Mouse (Mus musculus): Measurements from ENCODE around the gene Wdfy1.

Gene Wdfy1

DNA sequence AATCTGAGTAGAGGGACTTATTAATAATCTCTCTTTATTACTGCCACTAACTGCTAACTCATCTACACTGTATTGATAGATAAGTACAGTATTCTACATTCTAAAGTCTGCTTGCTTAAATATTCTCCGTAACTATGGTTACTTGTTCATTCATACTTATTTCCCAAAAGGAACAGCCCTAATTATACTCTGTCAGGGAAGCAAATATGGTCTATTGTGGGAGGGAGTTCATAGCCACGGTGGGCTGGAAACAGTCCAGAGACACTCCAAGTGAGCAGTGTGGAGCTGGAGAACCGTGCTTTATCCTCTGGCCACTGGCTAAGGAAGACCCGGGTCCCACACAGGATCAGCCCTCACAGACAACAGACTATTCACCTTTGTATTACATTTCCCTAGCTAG, 65.3 kb downstream of the Wdfy1 start:
- DNase-seq, result no peak

- DNase-seq, result no peak
Observed at GRCm38 (mm10) chr1:79710216-79710615, 65.7 kb downstream of the Wdfy1 start.

DNA sequence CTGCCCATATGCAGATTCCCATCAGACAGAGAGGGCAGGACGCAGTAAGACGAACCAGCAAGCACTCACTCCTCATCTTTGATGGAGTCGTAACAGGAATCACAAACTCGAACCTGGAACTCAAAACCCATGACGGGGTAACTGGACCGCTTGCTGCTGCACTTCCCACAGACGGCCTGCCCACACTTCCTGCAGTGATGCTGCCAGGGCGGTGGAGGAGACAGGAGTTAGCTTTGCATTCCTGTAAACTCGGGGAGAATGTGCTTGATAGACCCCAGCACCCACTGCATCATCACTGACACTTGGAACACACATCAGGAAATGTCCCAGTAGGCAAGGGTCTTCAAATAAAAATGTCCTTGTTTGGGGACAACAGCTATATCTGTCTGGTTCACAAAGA, 68.6 kb downstream of the Wdfy1 start:
- no peak for DNase-seq

DNA sequence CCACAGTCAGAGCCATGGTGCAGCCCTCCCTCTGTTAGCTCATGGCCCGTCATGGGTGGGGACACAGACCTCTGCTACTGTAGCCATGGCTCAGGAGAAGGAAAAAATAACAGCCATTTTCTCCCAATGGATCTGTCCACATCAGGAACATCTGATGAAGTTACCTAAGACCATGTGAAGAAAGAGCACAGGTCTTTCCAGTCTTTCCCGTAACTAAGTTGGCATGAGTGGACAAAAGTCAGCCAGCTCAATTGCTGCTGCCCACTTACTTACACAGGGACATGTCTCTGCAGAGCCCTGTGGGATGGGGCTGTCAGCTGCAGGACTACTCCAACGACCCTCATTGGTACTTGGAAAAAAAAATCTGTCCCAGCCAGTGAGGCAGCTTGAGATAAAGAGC, 69.2 kb downstream of the Wdfy1 start:
- no peak for DNase-seq

- DNase-seq, result no peak
Observed at GRCm38 (mm10) chr1:79704672-79705071, 71.3 kb downstream of the Wdfy1 start.

- DNase-seq, result no peak
Observed at GRCm38 (mm10) chr1:79703520-79703919, 72.4 kb downstream of the Wdfy1 start.

GRCm38 (mm10) chr1:79698506-79698905, 77.4 kb downstream of the Wdfy1 start:
- DNase-seq, result no peak

- DNase-seq, result no peak
Observed at GRCm38 (mm10) chr1:79697382-79697781, 78.6 kb downstream of the Wdfy1 start.

DNA sequence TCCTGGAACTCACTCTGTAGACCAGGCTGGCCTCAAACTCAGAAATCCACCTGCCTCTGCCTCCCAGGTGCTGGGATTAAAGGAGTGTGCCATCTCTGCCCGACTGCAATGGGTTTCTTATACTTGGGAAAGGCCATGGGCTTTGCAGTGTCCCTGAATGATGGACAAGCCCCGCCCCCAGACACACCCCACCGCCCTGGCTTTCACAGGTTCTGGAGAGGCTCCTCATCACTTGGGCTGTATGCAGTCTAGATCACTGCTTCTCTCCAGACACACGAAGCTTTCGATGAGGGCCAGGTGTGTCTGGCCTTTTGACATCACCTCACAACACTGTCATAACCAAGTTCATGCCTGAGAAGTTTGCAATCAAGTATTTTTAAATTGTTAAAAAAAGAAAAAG, 79.0 kb downstream of the Wdfy1 start:
- DNase-seq, result no peak

DNA sequence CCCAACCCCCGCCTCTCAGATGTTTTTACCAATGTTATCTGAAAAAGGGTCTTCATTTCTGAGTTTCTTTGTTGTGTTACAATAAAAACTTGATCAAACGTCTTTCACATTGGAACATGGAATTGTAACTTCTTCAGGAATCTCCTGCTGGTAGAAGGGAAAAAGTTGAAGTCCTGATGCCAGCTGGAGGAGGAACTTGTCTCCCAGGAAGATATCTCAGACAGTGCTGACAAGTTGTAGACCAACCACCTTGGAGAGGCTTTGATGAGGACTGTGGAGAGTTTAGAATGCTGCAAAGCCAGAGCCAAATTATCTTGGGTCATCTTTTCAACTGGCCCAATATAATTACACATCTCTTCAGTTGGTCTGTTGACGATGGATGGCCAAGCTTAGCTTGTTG, 83.5 kb downstream of the Wdfy1 start:
- no peak for DNase-seq

DNA sequence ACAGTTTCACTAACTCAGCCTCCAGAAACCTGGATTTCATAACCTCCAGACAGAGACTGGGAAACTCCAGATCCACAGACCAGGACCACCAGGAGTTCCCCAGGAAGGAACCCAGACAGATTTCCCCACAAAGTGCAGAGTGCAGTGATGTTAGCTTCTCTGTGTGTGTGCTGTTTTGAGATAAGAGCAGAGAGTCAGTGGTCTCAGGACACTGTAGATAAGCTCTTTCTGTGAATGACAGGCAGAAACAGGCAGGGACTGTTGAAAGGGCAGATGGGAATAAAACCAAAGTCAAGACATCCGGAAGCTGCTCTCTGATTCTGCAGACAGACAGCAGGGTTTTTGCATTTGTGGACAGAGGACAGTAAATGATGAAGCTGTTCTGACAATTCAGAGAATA, 88.7 kb downstream of the Wdfy1 start:
- no peak for DNase-seq

- DNase-seq, result no peak
Observed at GRCm38 (mm10) chr1:79684027-79684426, 91.9 kb downstream of the Wdfy1 start.

DNA sequence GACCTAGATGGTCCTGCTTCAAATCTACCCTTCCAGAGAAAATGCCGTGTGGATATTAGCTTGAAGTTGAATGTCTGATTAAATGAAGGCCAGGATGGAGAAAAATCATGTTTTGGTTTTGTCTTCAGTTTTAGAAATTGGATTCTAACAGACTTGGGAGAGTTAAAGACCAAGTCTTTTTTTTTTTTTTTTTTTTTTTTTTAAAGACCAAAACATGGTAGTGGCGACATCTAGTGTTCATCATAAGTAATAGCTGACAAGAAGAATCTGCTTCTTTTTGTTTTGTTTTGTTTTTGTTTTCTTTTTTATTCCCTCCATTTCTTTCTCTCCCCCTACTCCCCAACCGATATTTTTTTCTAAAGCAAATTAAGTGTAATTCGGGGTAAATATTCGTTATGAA, 93.0 kb downstream of the Wdfy1 start:
- DNase-seq, result no peak

DNA sequence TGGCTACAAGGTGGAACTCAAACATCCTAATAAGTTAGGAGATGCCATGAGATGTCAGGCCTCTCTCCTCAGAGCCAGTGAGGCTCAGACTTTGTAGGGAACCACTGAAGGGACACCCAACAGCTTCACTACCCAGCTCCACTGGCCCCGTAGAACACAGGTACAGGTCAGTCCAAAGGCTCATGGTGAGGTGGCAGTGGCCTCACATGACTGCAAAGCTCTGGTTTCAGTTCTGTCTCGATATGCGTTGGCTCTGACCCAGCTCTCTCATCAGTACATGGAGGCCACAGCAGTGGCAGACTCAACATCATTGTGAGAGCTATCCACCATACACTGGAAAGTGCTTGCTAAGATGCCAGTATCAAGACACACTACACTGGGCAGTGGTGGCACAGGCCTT, 95.2 kb downstream of the Wdfy1 start:
- DNase-seq, result no peak

DNA sequence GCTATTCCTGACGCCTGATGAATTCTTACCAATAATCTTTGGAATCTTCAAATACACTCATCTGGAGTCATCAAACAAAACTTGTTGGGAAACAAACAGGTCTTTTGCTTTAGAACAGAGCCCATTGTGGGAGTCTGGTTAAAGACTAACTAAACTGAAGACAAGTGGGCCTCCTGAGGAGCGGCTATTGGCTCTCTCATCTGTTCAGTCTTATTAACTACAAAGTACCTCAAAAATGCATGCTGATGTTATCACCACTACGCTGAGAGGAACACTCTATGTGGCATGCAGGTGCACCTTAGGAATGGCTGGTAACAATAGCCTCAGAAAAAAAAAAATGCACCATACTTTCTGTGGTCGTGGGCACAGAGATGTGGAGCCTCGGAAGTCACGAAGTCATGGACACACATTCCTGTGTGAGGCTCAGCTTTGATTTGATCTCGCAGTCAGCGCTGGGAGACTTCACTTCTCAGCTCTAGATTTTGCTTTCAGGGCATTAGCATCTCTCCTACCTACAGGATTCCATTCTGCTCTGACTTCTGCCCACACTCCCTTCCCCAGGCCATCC, 97.7 kb downstream of the Wdfy1 start:
- DNase-seq, result no peak

DNA sequence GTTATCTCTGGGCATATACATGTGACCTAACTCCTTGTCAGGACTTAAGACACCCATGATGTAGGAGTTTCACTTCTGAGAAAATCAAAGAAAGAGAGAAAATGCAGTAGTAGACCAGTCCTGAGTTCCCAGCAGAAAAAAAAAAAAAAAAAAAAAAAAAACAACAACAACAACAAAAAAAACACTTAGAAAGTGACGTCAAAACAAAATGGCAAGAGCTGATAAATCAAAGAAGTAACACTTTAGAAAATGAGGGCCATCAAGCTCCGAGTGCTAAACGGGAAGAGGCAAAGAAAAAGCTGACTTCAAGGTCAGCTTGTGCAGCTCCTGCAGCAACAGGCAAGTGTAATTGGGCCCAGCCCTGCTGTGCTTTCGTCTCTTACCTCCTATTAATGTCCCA, 100.2 kb downstream of the Wdfy1 start:
- DNase-seq, result no peak

- DNase-seq, result peak; percentile 56
Observed at GRCm38 (mm10) chr1:79671543-79672337, 104.2 kb downstream of the Wdfy1 start, which contains the start of gene Ap1s3. Ap1s3 (minus strand) TSS chr1:79671972.

GRCm38 (mm10) chr1:79671196-79671542, 104.8 kb downstream of the Wdfy1 start:
- DNase-seq, result no peak

DNA sequence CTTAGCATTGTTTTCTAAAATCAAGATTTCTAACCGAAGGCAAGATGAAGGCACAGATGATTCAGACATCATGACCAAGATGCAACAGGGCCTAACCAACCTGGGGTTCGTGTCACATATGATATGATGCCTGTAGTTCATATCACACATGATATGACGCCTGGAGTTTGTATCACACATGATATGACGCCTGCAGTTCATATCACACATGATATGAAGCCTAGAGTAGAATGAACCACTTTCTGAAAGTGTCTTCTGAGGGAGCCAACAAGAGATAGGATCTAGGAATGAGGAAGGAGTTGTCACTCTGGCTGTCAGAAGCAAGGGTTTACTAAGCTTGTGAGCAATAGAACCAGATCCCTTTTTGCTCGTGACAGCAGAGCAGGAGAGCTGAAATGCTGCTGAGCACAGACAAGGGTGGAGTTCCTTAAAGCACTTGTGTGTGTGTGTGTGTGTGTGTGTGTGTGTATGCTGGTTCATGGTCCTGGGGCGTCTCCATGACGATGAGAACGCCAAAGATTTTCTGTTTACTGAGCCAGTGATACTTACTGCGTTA, 106.4 kb downstream of the Wdfy1 start:
- no peak for DNase-seq

- no peak for DNase-seq
Observed at GRCm38 (mm10) chr1:79664911-79665310, 111.0 kb downstream of the Wdfy1 start.

DNA sequence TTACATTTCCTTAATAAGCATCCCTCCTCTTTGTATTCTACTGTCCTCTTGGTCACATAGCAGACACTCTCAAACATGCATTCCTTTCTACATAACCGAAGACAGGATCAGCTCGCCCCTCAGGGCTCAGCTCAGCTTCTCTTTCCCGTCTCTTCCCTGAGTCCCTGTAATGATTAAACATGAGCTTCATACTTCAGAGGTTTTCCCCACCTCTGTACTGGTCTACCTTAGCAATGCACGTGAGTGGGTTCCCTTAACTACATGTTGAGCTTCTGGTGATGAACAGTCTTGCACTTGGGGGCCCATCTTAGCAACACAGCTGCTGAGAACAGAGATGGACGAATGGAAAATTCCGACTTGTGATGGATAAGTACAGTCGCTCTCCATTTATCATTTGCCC, 116.3 kb downstream of the Wdfy1 start:
- no peak for DNase-seq

- DNase-seq, result no peak
Observed at GRCm38 (mm10) chr1:79657411-79657810, 118.5 kb downstream of the Wdfy1 start.

GRCm38 (mm10) chr1:79655819-79656555, 120.0 kb downstream of the Wdfy1 start:
- DNase-seq, result no peak

DNA sequence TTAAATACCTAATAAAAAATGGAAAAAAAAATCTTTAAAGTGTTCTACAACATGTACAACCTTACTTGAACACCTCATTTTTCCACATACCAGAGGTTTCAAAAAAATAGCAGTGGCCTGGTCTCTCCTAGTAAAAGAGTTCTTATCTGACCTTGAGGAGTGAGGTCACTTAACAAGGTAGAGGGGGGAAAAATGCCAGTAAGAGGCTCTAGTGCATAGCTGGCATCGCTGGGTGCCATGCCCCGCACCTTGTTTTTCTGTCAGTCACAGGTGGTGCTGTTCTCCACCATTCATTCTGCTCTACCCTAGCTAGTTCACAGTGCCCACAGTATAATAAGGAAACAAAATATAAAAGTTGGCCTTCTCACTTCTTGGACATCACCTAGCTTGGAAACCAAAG, 121.0 kb downstream of the Wdfy1 start:
- no peak for DNase-seq
